Mouse (Mus musculus): Measurements from ENCODE around the gene Ptprc. TPM values are rescaled to one million over a fixed set of nuclear protein-coding genes. Genes with fewer than 3 reads are reported as not detected.
A peak's percentile ranks its signal among the peaks of the same experiment; 100 is the strongest.

Gene Ptprc
- polyA plus RNA-seq, 1 experiment from 2014 or later = 0.82 TPM

DNA sequence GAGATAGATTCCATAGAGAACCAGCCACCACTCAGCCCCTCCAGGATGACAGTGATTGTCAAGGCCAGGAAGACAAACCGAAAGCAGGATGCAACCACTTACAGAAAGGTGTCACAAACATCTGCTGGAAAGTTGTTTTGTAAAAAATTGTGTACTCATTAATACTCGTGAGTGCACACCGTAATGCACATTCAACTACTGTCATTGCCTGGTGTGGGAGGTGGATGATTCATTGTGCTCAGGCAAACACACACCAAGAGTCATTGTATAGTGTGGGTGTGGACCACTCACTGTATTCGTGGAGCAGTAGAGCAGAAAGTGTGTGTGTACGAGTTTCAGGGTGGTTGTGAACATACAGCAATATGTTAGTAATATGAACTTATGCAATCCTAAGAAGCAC, 31.1 kb downstream of the Ptprc start:
- H3K4me3 ChIP-seq (replicated peaks) = no peak overlapping the region
- 92% methylated on average over 5 of the region's 5 CpGs for WGBS
- no peak overlapping the region for H3K4me2 ChIP-seq
- H3K9me3 ChIP-seq = no peaks in the 10 kb centered on the region
- 0 out of 2 replicates have a peak, but pooled peaks cover 7% of the 10 kb centered on the region for H3K4me1 ChIP-seq
- no peak overlapping the region for H3K27ac ChIP-seq
- ATAC-seq (ENCODE audit: low FRiP score) = no peak
- no peaks in the 10 kb centered on the region for H3K36me3 ChIP-seq (replicated peaks)
- no peaks in the 10 kb centered on the region for H3K27me3 ChIP-seq
- no peak overlapping the region for H3K9ac ChIP-seq

DNA sequence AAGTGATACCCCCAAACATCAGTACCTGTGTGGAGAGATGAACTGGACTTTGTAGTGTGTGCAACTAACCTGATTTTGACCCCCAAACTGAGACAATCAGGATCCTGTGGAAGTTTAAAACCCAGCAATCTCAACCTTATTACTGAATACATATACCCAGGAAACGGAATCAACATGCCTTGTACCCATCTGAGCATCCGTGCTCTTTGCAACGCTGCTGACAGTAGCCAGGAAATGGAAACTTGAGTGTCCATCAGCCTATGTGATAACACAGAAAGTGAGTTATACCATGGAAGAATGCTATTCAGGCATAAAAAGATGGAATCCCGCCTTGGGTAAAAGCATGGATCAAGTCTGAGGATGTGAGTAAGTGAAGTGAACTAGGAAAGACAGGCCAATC, 34.7 kb downstream of the Ptprc start:
- Histone ChIP-seq H3K9ac (no peak overlapping the region), H3K9me3 (no peaks in the 10 kb centered on the region), H3K4me3 (replicated peaks) (no peak overlapping the region), H3K4me2 (no peak overlapping the region), H3K36me3 (replicated peaks) (no peaks in the 10 kb centered on the region), H3K27me3 (no peaks in the 10 kb centered on the region), H3K4me1 (peaks cover 12% of the 10 kb centered on the region), H3K27ac (no peak overlapping the region)
- whole genome bisulfite sequencing = 93% methylated on average over 4 of the region's 4 CpGs
- no peak for ATAC-seq (ENCODE audit: low FRiP score)

DNA sequence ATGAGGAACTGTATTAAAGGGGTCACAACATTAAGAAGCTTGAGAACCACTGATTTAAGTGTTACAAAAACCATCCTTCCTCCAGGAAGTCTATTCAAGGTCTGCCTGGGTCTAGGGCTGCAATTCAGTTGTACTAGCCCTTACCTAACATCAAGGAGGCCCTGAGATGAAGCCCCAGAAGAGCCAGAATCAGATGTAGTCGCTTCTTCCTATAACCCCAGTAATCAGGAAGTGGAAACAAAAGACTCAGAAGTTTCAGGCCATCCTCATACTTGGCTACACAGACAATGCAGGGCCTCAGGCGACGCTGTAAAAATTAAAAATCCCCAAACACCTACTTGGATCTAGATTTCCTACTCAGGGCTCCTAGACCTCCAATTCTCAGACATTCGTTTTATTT, 37.8 kb downstream of the Ptprc start:
- ATAC-seq (ENCODE audit: low FRiP score) = no peak
- Histone ChIP-seq H3K4me2 (no peak overlapping the region), H3K36me3 (replicated peaks) (no peaks in the 10 kb centered on the region), H3K4me1 (peaks cover 16% of the 10 kb centered on the region), H3K27ac (no peak overlapping the region), H3K27me3 (no peaks in the 10 kb centered on the region), H3K4me3 (replicated peaks) (no peak overlapping the region), H3K9me3 (no peaks in the 10 kb centered on the region), H3K9ac (no peak overlapping the region)
- WGBS = 89% methylated on average over 4 of the region's 4 CpGs

- H3K4me3 ChIP-seq (replicated peaks) = no peak overlapping the region
- no peaks in the 10 kb centered on the region for H3K27me3 ChIP-seq
- no peak overlapping the region for H3K9ac ChIP-seq
- no peak overlapping the region for H3K27ac ChIP-seq
- no peak overlapping the region for H3K4me2 ChIP-seq
- no peaks in the 10 kb centered on the region for H3K9me3 ChIP-seq
- no peak for ATAC-seq (ENCODE audit: low FRiP score)
- WGBS = 94% methylated on average over 6 of the region's 6 CpGs
- peaks cover 16% of the 10 kb centered on the region for H3K4me1 ChIP-seq
- no peaks in the 10 kb centered on the region for H3K36me3 ChIP-seq (replicated peaks)
These were observed 38.4 kb downstream of the Ptprc start for GRCm38 (mm10) chr1:138137024-138137577.

DNA sequence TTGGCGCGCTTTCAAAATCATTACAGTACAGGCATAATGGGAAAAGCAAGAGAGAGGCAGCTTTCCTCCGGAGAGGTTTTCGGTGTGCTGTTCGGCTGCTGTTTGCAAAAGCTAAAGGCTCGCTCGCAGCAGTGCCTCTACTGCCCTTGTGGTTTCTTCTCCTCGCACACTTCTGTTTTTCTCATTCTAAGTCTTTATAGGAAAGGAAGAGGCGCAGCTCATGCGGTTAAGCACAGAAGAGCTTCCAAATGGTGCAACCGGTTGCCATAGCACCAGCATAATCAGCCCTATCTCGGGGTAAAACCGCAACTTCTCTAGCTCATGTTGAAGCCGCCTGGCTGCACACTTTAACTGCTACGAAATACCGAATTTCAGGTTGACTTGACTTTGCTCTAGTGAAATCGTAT, 39.1 kb downstream of the Ptprc start:
- peak; percentile 85 for ATAC-seq (ENCODE audit: low FRiP score)
- peak overlapping the region; percentile 54 for H3K4me2 ChIP-seq
- no peaks in the 10 kb centered on the region for H3K27me3 ChIP-seq
- H3K27ac ChIP-seq = peak overlapping the region; percentile 81
- H3K9ac ChIP-seq = peak overlapping the region; percentile 21; the same call in 1 of the 2 replicates
- H3K4me1 ChIP-seq = peaks cover 20% of the 10 kb centered on the region
- peak overlapping the region; percentile 33 for H3K4me3 ChIP-seq (replicated peaks)
- no peaks in the 10 kb centered on the region for H3K36me3 ChIP-seq (replicated peaks)
- no peaks in the 10 kb centered on the region for H3K9me3 ChIP-seq
- 22% methylated on average over 17 of the region's 17 CpGs for WGBS

DNA sequence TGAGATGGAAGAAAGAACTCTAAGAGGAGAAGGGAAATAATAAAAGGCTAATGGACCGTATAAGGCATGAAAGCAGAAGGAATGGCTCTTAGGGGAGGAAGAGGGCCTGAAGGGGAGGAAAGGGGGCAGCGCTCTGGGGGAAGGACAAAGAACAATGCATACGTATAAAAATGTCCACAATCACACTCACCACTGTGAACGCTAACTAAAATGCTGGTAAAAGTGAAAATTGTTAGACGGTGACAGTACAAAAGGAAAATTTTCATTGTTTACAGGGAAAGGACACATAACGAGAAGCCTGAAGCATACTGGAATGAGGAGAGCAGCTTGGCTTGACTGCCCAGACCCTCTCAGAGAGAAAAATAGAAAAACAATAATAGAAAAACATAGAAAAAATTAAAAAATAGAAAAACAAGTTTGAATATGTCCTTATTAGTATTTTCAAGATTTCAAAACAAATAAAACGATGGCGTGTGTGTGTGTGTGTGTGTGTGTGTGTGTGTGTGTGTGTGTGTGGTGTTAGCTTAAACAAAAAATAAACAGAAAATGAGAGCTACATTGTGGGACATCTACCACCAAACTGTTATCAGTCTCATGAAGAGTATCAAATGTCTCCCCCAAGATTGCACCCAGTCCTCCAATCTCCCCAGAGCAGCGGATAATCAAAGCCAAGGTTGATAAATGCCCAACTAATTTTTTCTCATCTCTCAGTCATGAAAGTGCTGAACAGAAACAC, 39.7 kb downstream of the Ptprc start:
- H3K9me3 ChIP-seq = no peaks in the 10 kb centered on the region
- peak; percentile 50 for ATAC-seq (ENCODE audit: low FRiP score)
- no peaks in the 10 kb centered on the region for H3K27me3 ChIP-seq
- peak overlapping the region; percentile 54 for H3K4me2 ChIP-seq
- H3K27ac ChIP-seq = peak overlapping the region; percentile 81
- no peaks in the 10 kb centered on the region for H3K36me3 ChIP-seq (replicated peaks)
- H3K4me1 ChIP-seq = peaks cover 20% of the 10 kb centered on the region
- WGBS = 35% methylated on average over 9 of the region's 9 CpGs
- peak overlapping the region; percentile 33 for H3K4me3 ChIP-seq (replicated peaks)
- H3K9ac ChIP-seq = peak overlapping the region; percentile 21; the same call in 1 of the 2 replicates

GRCm38 (mm10) chr1:138135117-138135516, 40.4 kb downstream of the Ptprc start:
- no peaks in the 10 kb centered on the region for H3K9me3 ChIP-seq
- H3K27ac ChIP-seq = no peak overlapping the region
- no peak for ATAC-seq (ENCODE audit: low FRiP score)
- H3K36me3 ChIP-seq (replicated peaks) = no peaks in the 10 kb centered on the region
- H3K9ac ChIP-seq = no peak overlapping the region
- H3K27me3 ChIP-seq = no peaks in the 10 kb centered on the region
- no peak overlapping the region for H3K4me3 ChIP-seq (replicated peaks)
- H3K4me2 ChIP-seq = no peak overlapping the region
- H3K4me1 ChIP-seq = peaks cover 20% of the 10 kb centered on the region

DNA sequence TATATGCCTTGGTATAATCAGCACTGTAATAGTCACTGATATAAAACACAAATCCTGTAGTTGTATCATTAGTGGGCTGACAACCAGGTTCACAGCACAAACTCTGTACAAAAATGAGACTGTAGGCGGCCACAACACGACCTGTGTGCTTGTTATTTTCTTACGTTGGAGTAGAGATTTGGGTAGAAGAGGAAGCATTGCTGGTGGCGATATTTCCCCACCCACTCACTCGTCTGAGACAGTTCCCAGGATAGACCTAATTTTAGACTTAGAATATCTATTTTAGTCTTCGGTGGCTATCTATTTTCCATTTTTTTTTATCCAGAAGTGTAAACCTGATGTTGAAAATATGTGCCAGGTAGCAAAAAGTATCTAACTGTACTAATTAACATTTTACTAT, 41.2 kb downstream of the Ptprc start:
- H3K9me3 ChIP-seq = no peaks in the 10 kb centered on the region
- H3K27me3 ChIP-seq = no peaks in the 10 kb centered on the region
- H3K27ac ChIP-seq = no peak overlapping the region
- ATAC-seq (ENCODE audit: low FRiP score) = no peak
- peaks cover 20% of the 10 kb centered on the region for H3K4me1 ChIP-seq
- no peak overlapping the region for H3K4me3 ChIP-seq (replicated peaks)
- no peaks in the 10 kb centered on the region for H3K36me3 ChIP-seq (replicated peaks)
- no peak overlapping the region for H3K9ac ChIP-seq
- H3K4me2 ChIP-seq = no peak overlapping the region
- WGBS = 94% methylated on average over 6 of the region's 6 CpGs

DNA sequence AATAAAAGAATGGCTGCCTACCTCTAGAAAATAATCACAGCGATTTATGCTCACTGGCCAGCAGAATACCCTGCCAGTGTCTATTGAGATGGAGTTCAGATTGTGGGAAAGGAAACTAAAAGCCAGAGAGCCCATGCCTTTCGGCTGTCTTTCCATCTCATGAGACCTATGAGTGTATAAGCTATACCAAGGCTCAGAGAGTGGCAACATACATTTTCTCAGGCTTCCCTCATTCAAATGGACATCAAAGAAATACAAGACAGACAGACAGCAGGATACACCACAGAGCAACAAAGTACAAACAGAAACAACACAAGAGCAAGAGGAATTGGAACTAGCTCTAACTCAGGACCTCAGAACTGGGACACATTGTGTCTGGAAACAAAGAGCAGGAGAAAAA, 43.8 kb downstream of the Ptprc start:
- Histone ChIP-seq H3K4me3 (replicated peaks) (no peak overlapping the region), H3K4me1 (peaks cover 20% of the 10 kb centered on the region), H3K9ac (no peak overlapping the region), H3K9me3 (no peaks in the 10 kb centered on the region), H3K36me3 (replicated peaks) (no peaks in the 10 kb centered on the region), H3K27ac (no peak overlapping the region), H3K4me2 (no peak overlapping the region), H3K27me3 (no peaks in the 10 kb centered on the region)
- WGBS = 77% methylated on average over 2 of the region's 2 CpGs
- ATAC-seq (ENCODE audit: low FRiP score) = no peak

- Histone ChIP-seq H3K9ac (no peak overlapping the region), H3K27me3 (no peaks in the 10 kb centered on the region), H3K27ac (no peak overlapping the region), H3K4me2 (no peak overlapping the region), H3K9me3 (no peaks in the 10 kb centered on the region), H3K36me3 (replicated peaks) (no peaks in the 10 kb centered on the region), H3K4me1 (peaks cover 5% of the 10 kb centered on the region; the same call in 1 of the 2 replicates), H3K4me3 (replicated peaks) (no peak overlapping the region)
- ATAC-seq (ENCODE audit: low FRiP score) = no peak
- WGBS = 62% methylated on average over 4 of the region's 4 CpGs
These were observed 45.4 kb downstream of the Ptprc start for GRCm38 (mm10) chr1:138130145-138130544.

DNA sequence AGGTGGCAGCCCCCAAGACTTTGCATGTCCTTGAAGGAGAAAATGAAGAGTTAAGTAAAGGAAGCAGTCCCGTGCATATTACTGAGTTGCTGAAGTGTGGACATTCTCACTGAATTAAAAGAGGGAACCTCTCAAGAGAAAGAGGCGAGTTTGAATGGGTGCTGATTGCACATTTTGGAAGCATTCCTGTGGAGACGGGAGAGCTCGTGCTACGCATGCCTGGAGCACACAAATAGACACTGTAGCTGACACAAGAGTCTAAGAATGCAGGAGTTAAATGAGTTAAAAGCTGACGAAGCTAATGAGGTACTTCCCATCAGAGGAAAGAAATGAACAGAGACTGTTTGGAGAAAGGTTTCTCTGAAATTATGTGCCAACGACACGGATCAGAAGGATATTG, 48.7 kb downstream of the Ptprc start:
- ATAC-seq (ENCODE audit: low FRiP score) = no peak
- Histone ChIP-seq H3K9me3 (no peaks in the 10 kb centered on the region), H3K27ac (no peak overlapping the region), H3K4me3 (replicated peaks) (no peak overlapping the region), H3K4me2 (no peak overlapping the region), H3K9ac (no peak overlapping the region), H3K36me3 (replicated peaks) (no peaks in the 10 kb centered on the region), H3K27me3 (no peaks in the 10 kb centered on the region), H3K4me1 (0 out of 2 replicates have a peak, but pooled peaks cover 3% of the 10 kb centered on the region)
- 38% methylated on average over 8 of the region's 8 CpGs for WGBS

DNA sequence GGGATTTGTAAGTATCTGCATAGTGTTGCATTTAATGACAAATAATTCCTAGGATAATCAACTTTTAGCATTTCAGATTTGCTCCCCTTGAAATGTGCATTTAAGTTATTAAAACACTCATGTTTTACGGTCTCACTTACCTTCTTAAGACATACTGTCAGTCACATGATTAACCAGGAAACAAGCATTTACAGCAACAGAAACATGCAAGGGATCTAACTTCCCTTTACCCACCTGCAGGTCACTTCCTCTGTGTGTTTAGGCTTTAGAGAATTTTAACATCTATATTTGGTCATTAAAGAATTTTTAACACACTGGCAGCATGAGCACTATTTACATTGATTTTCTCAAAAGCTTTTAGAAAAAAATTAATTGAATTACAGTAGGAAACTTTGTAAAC, 50.2 kb downstream of the Ptprc start:
- 88% methylated on average over 1 of the region's 1 CpGs for WGBS
- H3K27me3 ChIP-seq = no peaks in the 10 kb centered on the region
- H3K36me3 ChIP-seq (replicated peaks) = no peaks in the 10 kb centered on the region

GRCm38 (mm10) chr1:138123866-138124265, 51.6 kb downstream of the Ptprc start:
- WGBS = 43% methylated on average over 3 of the region's 3 CpGs
- Histone ChIP-seq H3K4me2 (no peak overlapping the region), H3K36me3 (replicated peaks) (no peaks in the 10 kb centered on the region), H3K4me1 (no peaks in the 10 kb centered on the region), H3K27me3 (no peaks in the 10 kb centered on the region), H3K27ac (no peak overlapping the region), H3K9ac (no peak overlapping the region), H3K9me3 (no peaks in the 10 kb centered on the region), H3K4me3 (replicated peaks) (no peak overlapping the region)
- ATAC-seq (ENCODE audit: low FRiP score) = no peak

More for the DNA sequence above, 50.2 kb downstream of the Ptprc start:
- Histone ChIP-seq H3K4me1 (no peaks in the 10 kb centered on the region), H3K9me3 (no peaks in the 10 kb centered on the region), H3K27ac (no peak overlapping the region), H3K4me2 (no peak overlapping the region), H3K9ac (no peak overlapping the region), H3K4me3 (replicated peaks) (no peak overlapping the region)
- ATAC-seq (ENCODE audit: low FRiP score) = no peak
